Mouse (Mus musculus) midbrain, embryonic 11.5 days (tissue): ENCODE measurements around the gene Acta1. TPM values are rescaled to one million over a fixed set of nuclear protein-coding genes. Genes with fewer than 3 reads are reported as not detected.
A peak's percentile ranks its signal among the peaks of the same experiment; 100 is the strongest.

Experiments used
- ATAC-seq: fragments of 200-750 bp; cut with Nextera tagmentation; 2 replicates; pipeline ENCODE4 v1.8.0; 2017; ENCODE audit warnings: moderate TSS enrichment, moderate library complexity; ENCODE audit not compliant: low FRiP score
- DNase-seq: peaks from one replicate; pipeline ENCODE4 v3.0.0; 2015; ENCODE audit warnings: low spot score; ENCODE audit errors: missing footprints
- H3K27ac ChIP-seq: fragments of 300-500 bp; sonication (generic); 2 replicates; pipeline ENCODE4 v1.5.1; 2014; ENCODE audit warnings: low read depth, low read length
- H3K27me3 ChIP-seq: fragments of 300-500 bp; sonication (generic); 2 replicates; pipeline ENCODE4 v1.6.1; 2014; ENCODE audit warnings: mild to moderate bottlenecking, low read length, moderate library complexity, mixed read lengths; ENCODE audit not compliant: control insufficient read depth, insufficient read depth
- H3K36me3 ChIP-seq: fragments of 300-500 bp; sonication (generic); 2 replicates; pipeline ENCODE4 v1.6.1; 2014; ENCODE audit warnings: mild to moderate bottlenecking, low read length, moderate library complexity, mixed read lengths; ENCODE audit not compliant: control insufficient read depth, insufficient read depth
- H3K4me1 ChIP-seq: fragments of 300-500 bp; sonication (generic); 2 replicates; pipeline ENCODE4 v1.6.1; 2014; ENCODE audit warnings: low read length; ENCODE audit not compliant: control insufficient read depth, insufficient read depth
- H3K4me2 ChIP-seq: fragments of 300-500 bp; sonication (generic); 2 replicates; pipeline ENCODE4 v1.6.1; 2014; ENCODE audit warnings: mild to moderate bottlenecking, moderate library complexity
- H3K4me3 ChIP-seq: fragments of 300-500 bp; sonication (generic); 2 replicates; pipeline ENCODE4 v1.5.1; 2014; ENCODE audit warnings: low read depth, low read length
- H3K9ac ChIP-seq: fragments of 300-500 bp; sonication (generic); 2 replicates; pipeline ENCODE4 v1.6.1; 2014; ENCODE audit warnings: low read length
- H3K9me3 ChIP-seq: fragments of 300-500 bp; sonication (generic); 2 replicates; pipeline ENCODE4 v1.6.1; 2016; ENCODE audit warnings: low read length; ENCODE audit not compliant: control insufficient read depth
- WGBS: fragments of 180-500 bp; shearing (Covaris S2); extraction: QIAGEN DNeasy Blood & Tissue Kit; methylation state at CpG from one replicate; pipeline ENCODE4 v1.1.7; 2014; 5-methylcytosine and 5-hydroxymethylcytosine counted together
- polyA plus RNA-seq: library from polyadenylated mRNA; unstranded; fragments of >200 nt; fragmentation: Nextera tagmentation; extraction: Ambion mirVana; gene quantifications from 2 replicates; pipeline ENCODE4 v1.2.1, GENCODE M21; 2014

Gene Acta1
- 0.17 TPM in 1 of 2 replicates, not detected in the other for polyA plus RNA-seq

GRCm38 (mm10) chr8:123894502-123895097 is at the start of gene Acta1:
TSS of gene Acta1 (minus strand) at chr8:123894751.
- no peak within 1 kb of the TSS for H3K9ac ChIP-seq
- no peak within 1 kb of the TSS for H3K4me2 ChIP-seq
- H3K36me3 ChIP-seq, result no peaks in the 10 kb centered on the region
- 25% methylated on average over 15 of the region's 15 CpGs for WGBS
- peak; percentile 54 for DNase-seq
- peaks cover 45% of the 10 kb centered on the region for H3K27me3 ChIP-seq
- no peaks in the 10 kb centered on the region for H3K9me3 ChIP-seq
- H3K4me1 ChIP-seq, result peaks cover 12% of the 10 kb centered on the region
- no peak within 1 kb of the TSS for H3K4me3 ChIP-seq
- ATAC-seq, result no peak
- no peak within 1 kb of the TSS for H3K27ac ChIP-seq

DNA sequence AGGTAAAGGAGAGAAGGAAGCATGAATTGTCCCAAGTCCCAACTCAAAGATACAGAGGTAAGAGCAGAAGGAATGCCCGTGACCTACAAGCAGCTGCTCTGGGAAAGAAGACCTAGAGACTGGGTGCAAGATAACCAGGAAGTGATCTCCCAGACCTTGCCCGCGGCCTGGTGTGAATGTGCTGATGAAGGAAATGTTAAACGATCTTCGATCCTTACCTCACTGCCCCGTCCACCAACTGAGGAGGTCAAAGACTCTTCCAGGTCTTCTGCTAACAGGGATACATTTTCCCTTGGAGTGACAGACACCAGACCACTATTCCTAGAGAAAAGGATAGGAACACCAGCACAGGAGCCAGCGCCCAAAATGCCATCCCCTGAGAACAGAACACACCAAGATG is 34.5 kb upstream of the Acta1 start:
- ATAC-seq (no peak), DNase-seq (no peak)
- no peaks in the 10 kb centered on the region for H3K9me3 ChIP-seq
- peaks cover 15% of the 10 kb centered on the region for H3K36me3 ChIP-seq
- H3K4me3 ChIP-seq, result no peak overlapping the region
- no peaks in the 10 kb centered on the region for H3K27me3 ChIP-seq
- no peak overlapping the region for H3K9ac ChIP-seq
- WGBS, result 97% methylated on average over 7 of the region's 7 CpGs
- no peak overlapping the region for H3K27ac ChIP-seq
- no peak overlapping the region for H3K4me2 ChIP-seq
- H3K4me1 ChIP-seq, result no peaks in the 10 kb centered on the region

DNA sequence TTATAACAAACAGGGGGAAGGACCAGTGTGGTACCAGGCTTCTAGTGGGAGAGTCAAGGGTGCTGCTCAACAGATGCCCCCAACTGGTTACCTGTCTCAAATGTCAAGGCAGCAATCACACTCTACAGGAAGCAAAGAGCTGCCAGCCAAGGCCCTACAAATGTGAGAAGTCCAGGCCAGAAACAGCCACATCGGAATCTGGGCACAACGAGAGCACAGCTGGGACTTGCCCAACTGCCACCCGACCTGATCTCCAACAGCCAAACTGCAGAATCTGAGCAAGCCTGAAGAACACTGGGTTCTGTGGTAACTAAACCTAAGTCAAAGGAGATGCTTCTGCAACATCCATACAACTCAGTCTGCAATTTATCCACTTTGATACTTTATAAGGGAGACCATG is 31.1 kb upstream of the Acta1 start:
- WGBS, result 99% methylated on average over 3 of the region's 3 CpGs
- DNase-seq, result peak; percentile 61
- no peaks in the 10 kb centered on the region for H3K4me1 ChIP-seq
- no peaks in the 10 kb centered on the region for H3K27me3 ChIP-seq
- no peak overlapping the region for H3K9ac ChIP-seq
- peaks cover 23% of the 10 kb centered on the region for H3K36me3 ChIP-seq
- no peak for ATAC-seq
- no peaks in the 10 kb centered on the region for H3K9me3 ChIP-seq
- no peak overlapping the region for H3K4me3 ChIP-seq
- no peak overlapping the region for H3K27ac ChIP-seq
- H3K4me2 ChIP-seq, result no peak overlapping the region

DNA sequence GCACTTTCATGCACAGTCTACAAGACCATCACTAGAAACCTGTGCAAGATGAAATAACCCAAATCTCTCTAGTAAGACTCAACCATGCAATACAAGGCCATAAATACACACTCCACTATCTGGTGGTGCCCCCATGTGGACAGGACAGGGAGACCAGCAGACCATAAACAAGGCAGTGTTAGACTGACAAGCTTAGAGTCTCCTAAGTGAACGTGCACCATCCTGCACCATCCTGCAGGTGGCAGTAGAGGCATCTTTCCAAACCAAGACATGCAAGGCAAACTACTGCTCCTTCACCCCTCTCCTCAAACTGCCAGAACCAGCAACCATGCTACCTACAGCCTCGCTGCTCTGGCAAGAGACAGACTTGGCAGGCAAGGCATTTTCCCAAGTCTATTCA is 30.2 kb upstream of the Acta1 start:
- H3K36me3 ChIP-seq, result peaks cover 30% of the 10 kb centered on the region
- peak; percentile 55; the same call in 1 of the 2 replicates for ATAC-seq
- WGBS, result 21% methylated on average over 2 of the region's 2 CpGs

DNA sequence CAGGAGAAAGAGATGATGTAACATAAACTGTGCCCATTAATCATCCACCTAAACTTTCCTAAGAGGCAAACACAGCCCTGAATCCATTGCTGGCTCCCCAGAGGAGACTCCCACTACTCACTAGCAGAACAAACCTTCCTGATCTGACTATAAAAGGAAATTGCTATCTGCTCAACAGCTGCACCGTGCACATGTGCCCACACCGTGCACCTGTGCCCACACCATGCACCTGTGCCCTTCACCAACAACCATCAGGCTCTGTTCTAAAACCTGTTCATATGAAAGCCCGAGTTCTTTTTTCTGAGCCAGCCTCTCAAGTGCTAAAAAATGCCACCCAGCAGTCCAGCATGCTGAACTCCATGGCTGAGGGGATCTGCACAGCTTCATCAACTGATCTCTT is 20.1 kb upstream of the Acta1 start:
- ATAC-seq, result no peak
- no peak overlapping the region for H3K9ac ChIP-seq

More for the DNA sequence above, 30.2 kb upstream of the Acta1 start:
- H3K4me1 ChIP-seq, result no peaks in the 10 kb centered on the region
- no peak overlapping the region for H3K27ac ChIP-seq
- H3K4me2 ChIP-seq, result no peak overlapping the region
- H3K27me3 ChIP-seq, result no peaks in the 10 kb centered on the region
- H3K9ac ChIP-seq, result no peak overlapping the region
- peak; percentile 96 for DNase-seq
- H3K9me3 ChIP-seq, result no peaks in the 10 kb centered on the region
- no peak overlapping the region for H3K4me3 ChIP-seq

DNA sequence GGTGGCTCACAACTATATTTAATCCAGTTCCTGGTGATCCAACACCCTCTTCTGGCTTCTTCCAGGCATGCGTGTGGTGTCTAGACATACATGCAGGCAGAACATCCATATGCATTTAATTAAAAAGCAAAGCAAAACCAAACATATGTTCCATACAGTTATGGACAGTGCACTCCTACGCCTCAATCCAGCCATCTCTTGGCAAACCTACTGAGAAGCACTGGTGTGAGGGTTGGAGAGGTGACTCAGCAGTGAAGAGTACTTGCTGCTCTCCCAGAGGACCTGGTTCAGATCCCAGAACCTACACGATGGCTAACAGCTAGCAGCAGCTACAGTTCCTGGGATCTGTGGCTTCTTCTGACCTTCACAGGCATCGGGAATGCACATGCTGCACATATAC is 17.7 kb upstream of the Acta1 start:
- Histone ChIP-seq H3K9me3 (no peaks in the 10 kb centered on the region), H3K9ac (no peak overlapping the region), H3K4me3 (no peak overlapping the region), H3K27ac (no peak overlapping the region), H3K4me2 (no peak overlapping the region), H3K4me1 (no peaks in the 10 kb centered on the region), H3K27me3 (no peaks in the 10 kb centered on the region), H3K36me3 (peaks cover 23% of the 10 kb centered on the region; the same call in 1 of the 2 replicates)
- peak; percentile 41 for DNase-seq
- 95% methylated on average over 4 of the region's 4 CpGs for WGBS
- no peak for ATAC-seq

More for the DNA sequence above, 20.1 kb upstream of the Acta1 start:
- no peaks in the 10 kb centered on the region for H3K9me3 ChIP-seq
- H3K27me3 ChIP-seq, result no peaks in the 10 kb centered on the region
- 99% methylated on average over 3 of the region's 3 CpGs for WGBS
- no peak overlapping the region for H3K4me3 ChIP-seq
- no peak overlapping the region for H3K27ac ChIP-seq
- H3K4me2 ChIP-seq, result no peak overlapping the region
- DNase-seq, result peak; percentile 4
- H3K4me1 ChIP-seq, result no peaks in the 10 kb centered on the region
- H3K36me3 ChIP-seq, result peaks cover 25% of the 10 kb centered on the region; the same call in 1 of the 2 replicates

DNA sequence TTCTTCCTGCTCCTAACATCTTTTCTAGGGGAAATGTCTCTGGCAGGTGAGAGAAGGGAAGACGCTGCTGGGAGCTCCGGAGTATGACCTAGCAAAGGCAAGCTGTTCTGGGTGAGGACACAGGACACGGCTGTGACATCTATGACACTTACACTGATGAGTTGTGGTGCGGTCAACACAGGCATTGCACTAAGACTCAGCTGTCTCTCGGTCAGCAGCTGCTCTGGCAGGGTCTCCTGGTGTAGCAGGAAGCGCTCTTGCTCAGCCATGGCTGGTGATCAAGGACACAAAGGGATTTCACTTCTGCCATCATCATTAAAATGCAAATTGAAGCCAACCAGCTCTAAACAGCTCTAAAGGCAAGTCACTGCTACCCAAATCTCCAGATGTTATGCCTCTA is 13.1 kb upstream of the Acta1 start:
- no peaks in the 10 kb centered on the region; the same call in 1 of the 2 replicates for H3K27me3 ChIP-seq
- H3K4me3 ChIP-seq, result no peak overlapping the region
- WGBS, result 93% methylated on average over 6 of the region's 6 CpGs
- peaks cover 20% of the 10 kb centered on the region; the same call in 1 of the 2 replicates for H3K36me3 ChIP-seq
- no peak overlapping the region for H3K9ac ChIP-seq
- H3K27ac ChIP-seq, result no peak overlapping the region
- ATAC-seq (no peak), DNase-seq (peak; percentile 79)
- no peaks in the 10 kb centered on the region for H3K9me3 ChIP-seq
- no peaks in the 10 kb centered on the region for H3K4me1 ChIP-seq
- H3K4me2 ChIP-seq, result no peak overlapping the region

DNA sequence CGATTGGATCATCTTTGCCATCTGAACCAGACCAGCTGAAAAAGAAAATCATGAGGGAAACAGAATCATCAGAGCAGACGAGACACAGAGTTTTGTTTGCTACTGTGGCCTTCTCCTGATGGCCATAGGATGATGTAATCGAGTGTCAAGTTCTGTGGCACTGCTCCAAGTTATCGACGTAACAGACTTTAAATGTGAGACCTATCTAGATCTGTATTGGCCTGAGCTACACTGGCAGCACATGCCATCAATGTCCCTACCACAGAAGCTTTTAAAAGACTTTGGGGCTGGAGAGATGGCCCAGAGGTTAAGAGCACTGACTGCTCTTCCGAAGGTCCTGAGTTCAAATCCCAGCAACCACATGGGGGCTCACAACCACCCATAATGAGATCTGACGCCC is 8.1 kb upstream of the Acta1 start:
- H3K27me3 ChIP-seq, result no peaks in the 10 kb centered on the region; the same call in 1 of the 2 replicates
- no peaks in the 10 kb centered on the region for H3K9me3 ChIP-seq
- peak; percentile 67 for DNase-seq
- ATAC-seq, result no peak
- no peak overlapping the region for H3K9ac ChIP-seq
- H3K4me1 ChIP-seq, result no peaks in the 10 kb centered on the region
- H3K4me3 ChIP-seq, result no peak overlapping the region
- H3K36me3 ChIP-seq, result peaks cover 20% of the 10 kb centered on the region; the same call in 1 of the 2 replicates
- no peak overlapping the region for H3K4me2 ChIP-seq
- 86% methylated on average over 7 of the region's 7 CpGs for WGBS
- no peak overlapping the region for H3K27ac ChIP-seq

GRCm38 (mm10) chr8:123899366-123899765 is 4.8 kb upstream of the Acta1 start:
- Histone ChIP-seq H3K27ac (no peak overlapping the region), H3K36me3 (0 out of 2 replicates have a peak, but pooled peaks cover 11% of the 10 kb centered on the region), H3K4me1 (no peaks in the 10 kb centered on the region), H3K4me3 (no peak overlapping the region), H3K4me2 (no peak overlapping the region), H3K27me3 (peaks cover 7% of the 10 kb centered on the region), H3K9me3 (no peaks in the 10 kb centered on the region), H3K9ac (no peak overlapping the region)
- DNase-seq (no peak), ATAC-seq (no peak)
- WGBS, result 94% methylated on average over 7 of the region's 7 CpGs
